Mouse (Mus musculus): ENCODE measurements around the gene Slc26a1. TPM values are rescaled to one million over a fixed set of nuclear protein-coding genes. Genes with fewer than 3 reads are reported as not detected.

Gene Slc26a1
- total RNA-seq, 2 experiments from 2014 or later = 5.7 to 11.4 TPM

Other genes starting within 250 kb of the Slc26a1 start
- 100 to 1,000 TPM; 786 to 795 TPM for gene Atp5k, start 241.1 kb downstream of the Slc26a1 start, total RNA-seq (2021)
- 1 to 10 TPM; 1.1 to 1.9 TPM for gene Mfsd7a, start 226.7 kb downstream of the Slc26a1 start, total RNA-seq (2021)
- gene Pcgf3, start 214.3 kb downstream of the Slc26a1 start, total RNA-seq (2021) = 10 to 100 TPM; 42.6 to 49.1 TPM
- gene Cplx1, start 125.5 kb downstream of the Slc26a1 start, total RNA-seq (2021) = 10 to 100 TPM in 1 of 2 experiments, 1 to 10 TPM in 1; 7.1 to 13.8 TPM
- gene Gak, start 45.8 kb downstream of the Slc26a1 start, total RNA-seq (2021) = 10 to 100 TPM; 65.8 to 74.6 TPM
- gene Tmem175, start 45.8 kb downstream of the Slc26a1 start, total RNA-seq (2021) = 10 to 100 TPM; 20.3 to 22.8 TPM
- 10 to 100 TPM in 1 of 2 experiments, 1 to 10 TPM in 1; 9.0 to 15.2 TPM for gene Idua, start 15.2 kb downstream of the Slc26a1 start, total RNA-seq (2021)
- gene Dgkq, start 5.9 kb downstream of the Slc26a1 start, total RNA-seq (2021) = 10 to 100 TPM; 16.7 to 23.7 TPM
- 10 to 100 TPM; 42.5 to 52.7 TPM for gene Fgfrl1, start 16.8 kb upstream of the Slc26a1 start, total RNA-seq (2021)
- not detected for gene Rnf212, start 99.4 kb upstream of the Slc26a1 start, total RNA-seq (2021)
- not detected for gene Tmed11, start 119.8 kb upstream of the Slc26a1 start, total RNA-seq (2021)
- not detected for gene Vmn2r8, start 133.3 kb upstream of the Slc26a1 start, total RNA-seq (2021)
- gene Vmn2r9, start 177.0 kb upstream of the Slc26a1 start, total RNA-seq (2021) = not detected

Data from adrenal gland, postnatal 10 days (tissue).